Mouse (Mus musculus) cerebellum, adult 2 months (tissue): ENCODE results near the gene Wwc2.

Experiments used
- CTCF ChIP-seq: fragments of 200-500 bp; IDR thresholded peaks from 2 replicates; pipeline ENCODE4 v1.5.1; 2011; ENCODE audit warnings: low read depth, mild to moderate bottlenecking, control low read depth, low read length, moderate library complexity, borderline replicate concordance; ENCODE audit not compliant: insufficient read depth
- POLR2A ChIP-seq: fragments of 200-500 bp; IDR thresholded peaks from 2 replicates; pipeline ENCODE4 v1.6.1; 2011; ENCODE audit warnings: low read length, control low read depth, borderline replicate concordance; ENCODE audit not compliant: insufficient read depth

DNA sequence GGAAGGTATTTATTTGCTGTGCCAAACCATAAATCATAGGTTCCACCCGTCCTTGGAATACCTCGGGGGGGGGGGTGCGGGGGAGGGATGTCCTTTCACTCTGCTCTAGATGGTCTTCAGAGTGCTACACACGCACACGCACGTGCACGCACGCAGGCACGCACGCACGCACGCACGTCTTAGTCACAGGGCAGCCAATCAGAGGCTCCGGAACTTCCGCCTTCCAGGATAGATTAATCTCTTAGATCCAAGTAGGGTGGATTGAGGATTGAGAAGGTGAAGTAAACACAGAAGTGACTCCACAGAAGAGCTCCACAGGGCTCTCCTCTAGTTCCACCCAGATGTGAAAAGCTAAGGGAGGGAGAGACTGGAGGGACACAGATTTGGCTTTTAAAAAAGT lies 204.4 kb downstream of the Wwc2 start:
- TF ChIP-seq CTCF (no peak), POLR2A (no peak)
